Mouse (Mus musculus): ENCODE results near the gene Ankle1. TPM values are rescaled to one million over a fixed set of nuclear protein-coding genes. Genes with fewer than 3 reads are reported as not detected.

Ankle1 gene
- polyA plus RNA-seq, 1 experiment from 2014 or later: 30.6 TPM

DNA sequence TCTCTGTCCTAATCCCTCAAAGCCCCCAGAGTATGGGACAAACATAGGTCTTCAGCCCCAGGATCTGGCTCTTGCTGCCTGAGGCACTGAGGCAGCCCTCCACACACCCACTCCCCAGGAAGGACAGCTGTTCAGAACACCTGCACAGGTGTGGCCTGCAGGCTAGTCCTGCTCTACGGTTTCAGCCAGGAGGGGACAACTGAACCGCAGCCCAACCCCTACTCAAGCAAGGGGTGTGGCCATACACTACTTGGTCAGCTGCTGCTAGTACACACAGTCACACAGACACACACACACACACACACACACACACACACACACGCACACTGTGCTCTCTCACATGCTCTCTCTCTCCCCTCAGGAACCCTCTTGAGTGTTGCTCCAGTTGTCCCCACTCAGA, 21.9 kb upstream of the Ankle1 start:
- Histone ChIP-seq H3K4me1 (peaks cover 34% of the 10 kb centered on the region), H3K27ac (no peak overlapping the region), H3K4me3 (no peak overlapping the region), H3K4me2 (no peak overlapping the region), H3K27me3 (no peaks in the 10 kb centered on the region), H3K9me3 (no peaks in the 10 kb centered on the region), H3K36me3 (no peaks in the 10 kb centered on the region), H3K9ac (no peak overlapping the region)
- 41% methylated on average over 3 of the region's 3 CpGs for WGBS
- no peak for ATAC-seq (ENCODE audit: insufficient number of reproducible peaks, low FRiP score, low TSS enrichment, low read depth)

DNA sequence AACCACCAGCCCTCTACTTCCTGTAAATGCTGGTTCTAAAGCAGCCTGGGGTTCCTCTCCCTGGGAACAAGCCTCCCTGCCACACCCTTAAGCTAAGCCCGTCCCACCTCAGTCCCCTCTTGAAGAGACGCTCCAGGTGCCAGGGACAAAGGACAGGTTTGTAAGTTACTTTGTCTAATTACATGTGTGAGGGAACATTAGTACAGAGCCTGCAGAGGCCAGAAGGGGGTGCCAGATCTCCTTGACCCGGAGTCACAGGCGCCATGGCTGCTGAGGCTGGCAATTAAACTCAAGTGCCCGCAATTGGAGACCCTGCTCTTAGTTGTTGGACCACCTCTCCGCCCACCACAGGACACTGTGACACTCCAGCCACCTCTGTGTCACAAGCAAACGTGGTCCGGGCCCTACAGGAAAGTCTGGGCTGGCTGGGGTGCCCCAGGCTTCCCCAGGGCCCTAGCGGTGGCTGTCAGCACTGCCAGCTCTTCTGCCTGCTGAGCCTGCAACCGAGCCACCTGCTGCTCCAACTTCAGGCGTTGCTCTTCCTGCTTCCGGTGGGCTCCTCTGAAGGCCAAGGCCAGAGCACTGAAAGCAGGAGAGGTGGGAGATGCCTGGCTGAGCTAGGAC, 20.5 kb upstream of the Ankle1 start:
- Histone ChIP-seq H3K4me2 (no peak overlapping the region), H3K9me3 (no peaks in the 10 kb centered on the region), H3K9ac (no peak overlapping the region), H3K27me3 (no peaks in the 10 kb centered on the region), H3K36me3 (no peaks in the 10 kb centered on the region), H3K4me3 (no peak overlapping the region), H3K27ac (no peak overlapping the region), H3K4me1 (peaks cover 20% of the 10 kb centered on the region)
- 68% methylated on average over 12 of the region's 12 CpGs for WGBS
- ATAC-seq (ENCODE audit: insufficient number of reproducible peaks, low FRiP score, low TSS enrichment, low read depth): no peak

DNA sequence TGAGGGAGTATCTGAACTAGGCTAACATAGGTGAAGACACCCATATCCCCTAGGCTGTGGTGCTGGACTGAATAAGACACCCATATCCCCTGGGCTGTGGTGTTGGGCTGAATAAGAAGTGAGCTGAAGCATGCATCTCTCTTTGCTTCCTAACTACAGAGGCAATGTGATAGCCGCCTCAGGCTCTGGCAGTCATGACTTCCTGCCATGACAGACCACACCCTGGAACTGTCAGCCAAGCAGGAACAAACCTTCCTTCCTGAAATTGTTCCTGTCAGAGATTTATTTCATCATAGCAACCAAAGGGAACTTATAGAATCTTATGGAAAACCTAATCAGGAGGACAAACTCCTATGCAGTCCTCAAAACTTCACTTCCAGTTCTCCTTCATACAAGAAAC, 17.5 kb upstream of the Ankle1 start:
- no peak for ATAC-seq (ENCODE audit: insufficient number of reproducible peaks, low FRiP score, low TSS enrichment, low read depth)
- H3K4me3 ChIP-seq: no peak overlapping the region
- no peak overlapping the region for H3K9ac ChIP-seq
- H3K4me2 ChIP-seq: no peak overlapping the region
- peaks cover 1% of the 10 kb centered on the region; the same call in 1 of the 2 replicates for H3K4me1 ChIP-seq
- H3K27me3 ChIP-seq: no peaks in the 10 kb centered on the region
- H3K27ac ChIP-seq: no peak overlapping the region
- 71% methylated on average over 1 of the region's 1 CpGs for WGBS
- no peaks in the 10 kb centered on the region for H3K9me3 ChIP-seq
- H3K36me3 ChIP-seq: no peaks in the 10 kb centered on the region

DNA sequence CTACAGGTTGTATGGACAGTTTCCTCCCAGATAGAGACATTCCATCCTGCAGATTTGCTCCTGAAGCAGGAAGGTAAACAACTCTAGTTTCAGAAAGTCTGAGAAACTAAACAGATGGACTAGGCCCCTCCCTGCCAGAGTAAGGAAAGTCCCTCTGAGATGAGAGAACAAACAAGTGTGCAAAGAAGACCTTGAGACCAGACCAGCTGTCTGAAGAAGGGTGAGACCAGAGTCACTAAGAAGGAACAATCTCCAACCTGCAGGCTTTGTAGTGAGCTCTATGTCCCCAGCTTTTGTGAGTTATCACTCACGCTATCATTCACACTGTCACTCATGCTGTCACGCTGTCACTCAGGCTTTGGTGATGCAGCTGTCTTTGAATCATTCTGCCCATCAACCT, 14.1 kb upstream of the Ankle1 start:
- WGBS: 89% methylated on average over 2 of the region's 2 CpGs
- H3K4me2 ChIP-seq: no peak overlapping the region
- H3K9me3 ChIP-seq: no peaks in the 10 kb centered on the region
- no peaks in the 10 kb centered on the region for H3K4me1 ChIP-seq
- H3K9ac ChIP-seq: no peak overlapping the region
- H3K27me3 ChIP-seq: no peaks in the 10 kb centered on the region
- no peak overlapping the region for H3K27ac ChIP-seq
- no peak for ATAC-seq (ENCODE audit: insufficient number of reproducible peaks, low FRiP score, low TSS enrichment, low read depth)
- H3K4me3 ChIP-seq: no peak overlapping the region
- no peaks in the 10 kb centered on the region for H3K36me3 ChIP-seq

DNA sequence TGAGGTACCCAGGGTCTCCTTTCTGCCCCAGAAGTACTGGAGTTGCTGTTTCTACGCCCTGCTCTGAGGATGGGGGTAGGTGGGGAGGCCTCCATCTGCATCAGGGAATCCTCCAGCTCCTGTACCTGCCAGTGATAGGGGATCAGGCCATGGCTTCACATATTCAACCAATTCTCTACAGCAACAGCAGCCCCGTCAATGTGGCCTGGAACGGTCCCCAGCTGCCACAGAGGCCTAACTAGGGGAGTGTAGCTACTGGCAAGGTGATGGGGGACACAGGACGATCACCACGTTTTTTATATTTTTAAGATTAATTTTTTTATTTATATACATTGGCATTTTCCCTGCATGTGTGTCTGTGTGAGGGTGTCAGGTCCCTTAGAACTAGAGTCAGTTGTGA, 13.4 kb upstream of the Ankle1 start:
- 68% methylated on average over 5 of the region's 5 CpGs for WGBS
- H3K4me3 ChIP-seq: no peak overlapping the region
- no peak for ATAC-seq (ENCODE audit: insufficient number of reproducible peaks, low FRiP score, low TSS enrichment, low read depth)

DNA sequence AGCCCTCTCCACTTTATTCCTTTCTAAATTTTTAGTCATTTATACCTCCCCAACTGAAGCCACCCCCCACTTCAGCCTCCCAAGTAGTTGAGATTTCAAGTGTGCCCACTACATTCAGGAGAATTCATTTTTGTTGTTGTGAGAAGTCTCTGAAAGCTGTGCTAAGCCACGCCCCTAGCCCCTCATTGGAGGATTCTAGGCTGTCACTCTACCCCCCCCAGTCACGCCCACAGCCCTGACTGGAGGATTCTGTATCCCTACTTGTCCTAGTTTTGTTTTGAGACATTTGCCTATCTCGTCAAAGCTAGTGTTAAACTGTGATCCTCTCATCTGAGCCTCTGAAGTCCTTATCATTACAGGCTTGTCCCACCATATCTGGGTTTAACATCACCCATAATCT, 12.9 kb upstream of the Ankle1 start:
- 9% methylated on average over 3 of the region's 3 CpGs for WGBS
- Histone ChIP-seq H3K4me3 (no peak overlapping the region), H3K27ac (no peak overlapping the region), H3K4me2 (no peak overlapping the region), H3K9ac (no peak overlapping the region), H3K36me3 (no peaks in the 10 kb centered on the region), H3K4me1 (peaks cover 8% of the 10 kb centered on the region), H3K27me3 (no peaks in the 10 kb centered on the region), H3K9me3 (no peaks in the 10 kb centered on the region)
- no peak for ATAC-seq (ENCODE audit: insufficient number of reproducible peaks, low FRiP score, low TSS enrichment, low read depth)

More for the DNA sequence above, 13.4 kb upstream of the Ankle1 start:
- Histone ChIP-seq H3K36me3 (no peaks in the 10 kb centered on the region), H3K9me3 (no peaks in the 10 kb centered on the region), H3K4me1 (peaks cover 3% of the 10 kb centered on the region), H3K27ac (no peak overlapping the region), H3K9ac (no peak overlapping the region), H3K27me3 (no peaks in the 10 kb centered on the region), H3K4me2 (no peak overlapping the region)

DNA sequence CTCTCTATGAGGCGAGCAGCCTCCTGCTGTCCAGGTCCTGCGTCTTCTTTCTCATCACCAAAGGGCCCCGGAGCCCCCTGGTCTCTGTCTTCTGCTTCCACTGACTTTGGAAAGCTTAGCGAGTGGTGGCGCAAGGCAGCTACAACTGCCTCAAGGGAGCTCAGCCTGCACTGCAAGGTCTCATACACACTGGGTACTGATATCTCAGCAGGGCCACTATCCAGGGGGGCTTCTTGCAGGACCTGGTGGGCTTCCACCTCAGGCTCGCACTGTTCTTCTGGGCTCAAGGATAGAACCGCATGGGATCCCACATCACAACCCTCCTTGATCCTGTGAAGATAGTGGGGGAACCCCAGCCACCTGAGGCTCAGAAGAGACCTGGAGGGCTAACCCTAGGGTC, 11.3 kb upstream of the Ankle1 start:
- no peak overlapping the region for H3K4me2 ChIP-seq
- H3K4me1 ChIP-seq: peaks cover 9% of the 10 kb centered on the region
- H3K4me3 ChIP-seq: no peak overlapping the region; the same call in 1 of the 2 replicates
- no peak overlapping the region for H3K27ac ChIP-seq
- H3K27me3 ChIP-seq: no peaks in the 10 kb centered on the region
- no peak overlapping the region for H3K9ac ChIP-seq
- WGBS: 81% methylated on average over 7 of the region's 7 CpGs
- ATAC-seq (ENCODE audit: insufficient number of reproducible peaks, low FRiP score, low TSS enrichment, low read depth): no peak
- no peaks in the 10 kb centered on the region for H3K9me3 ChIP-seq
- peaks cover 11% of the 10 kb centered on the region for H3K36me3 ChIP-seq

DNA sequence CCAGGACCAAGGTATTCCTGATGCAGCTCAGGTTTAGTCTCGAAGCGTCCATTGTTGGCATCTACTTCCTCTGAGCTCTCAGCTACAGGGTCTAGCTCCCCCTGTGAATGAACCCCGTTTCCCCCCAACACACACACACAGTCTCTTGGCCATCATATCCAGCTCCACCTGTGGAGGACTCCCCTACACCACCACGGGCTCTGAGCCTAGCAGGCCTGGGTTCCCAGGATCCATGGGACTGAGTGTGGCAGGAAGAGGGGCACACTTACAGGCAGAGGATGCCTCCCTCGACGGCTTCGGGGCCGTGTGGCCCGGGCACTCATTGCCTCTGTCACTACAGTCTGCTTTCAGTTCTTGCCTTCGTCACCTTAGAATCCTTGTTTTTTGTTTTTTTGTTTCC, 10.7 kb upstream of the Ankle1 start:
- Histone ChIP-seq H3K27me3 (no peaks in the 10 kb centered on the region), H3K4me2 (no peak overlapping the region), H3K4me3 (no peak overlapping the region), H3K36me3 (peaks cover 16% of the 10 kb centered on the region), H3K27ac (no peak overlapping the region), H3K4me1 (peaks cover 9% of the 10 kb centered on the region), H3K9me3 (no peaks in the 10 kb centered on the region), H3K9ac (no peak overlapping the region)
- 77% methylated on average over 10 of the region's 10 CpGs for WGBS
- no peak for ATAC-seq (ENCODE audit: insufficient number of reproducible peaks, low FRiP score, low TSS enrichment, low read depth)

DNA sequence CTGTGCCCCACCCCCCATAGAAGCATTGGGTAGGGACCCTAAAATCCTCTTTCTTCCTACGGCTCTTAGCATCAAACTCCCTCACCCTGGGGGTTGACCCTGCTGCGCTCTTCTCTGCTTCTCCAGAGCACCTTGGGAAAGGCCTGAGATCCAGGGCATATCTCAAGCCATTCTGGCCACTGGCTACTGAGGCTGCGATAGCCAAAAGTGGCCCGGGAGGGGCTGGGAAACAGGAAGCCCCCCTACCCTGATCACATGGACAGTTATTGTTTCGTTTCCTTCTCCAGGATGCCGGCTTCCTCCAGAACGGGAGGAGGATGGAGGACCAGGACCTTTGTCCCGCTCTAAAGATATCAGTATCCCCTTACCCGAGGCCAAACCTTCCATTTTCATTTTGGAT, 10.2 kb upstream of the Ankle1 start, which contains the start of gene Ushbp1:
Ushbp1 (minus strand) TSS at position 174 of the 400 bp plus-strand sequence.
- no peaks in the 10 kb centered on the region for H3K9me3 ChIP-seq
- H3K27me3 ChIP-seq: no peaks in the 10 kb centered on the region

DNA sequence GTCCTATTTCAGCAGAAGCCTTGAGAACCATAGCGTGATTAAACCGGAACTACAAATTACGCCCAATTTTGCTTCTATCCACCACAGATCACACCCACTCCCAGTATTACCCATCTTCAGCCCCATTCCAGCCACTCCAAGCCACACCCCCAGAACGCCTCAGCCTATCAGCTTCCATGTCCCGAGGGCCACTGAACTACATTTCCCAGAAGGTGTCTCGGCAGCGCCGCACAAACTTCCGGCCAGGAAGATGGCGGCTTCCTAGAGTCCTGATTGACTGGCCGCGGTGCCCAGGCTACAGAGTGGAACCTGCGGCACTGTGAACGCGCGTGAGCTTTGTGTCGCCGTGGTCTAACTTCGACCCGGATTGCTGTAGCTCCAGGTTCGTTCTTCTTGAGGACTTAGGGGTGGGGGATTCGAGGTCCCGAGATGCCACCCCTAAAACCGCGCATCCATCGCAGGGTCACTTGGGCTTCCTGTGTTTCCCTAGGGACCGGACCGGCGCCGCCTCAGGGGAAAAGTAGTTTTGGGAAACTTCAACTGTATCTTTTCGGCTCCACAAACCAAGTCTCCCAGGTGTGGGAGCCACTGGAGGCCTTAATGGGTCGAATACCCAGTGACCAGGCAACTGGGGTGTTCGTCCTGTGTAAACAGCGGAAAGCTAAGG, 9.0 kb upstream of the Ankle1 start, which contains the start of gene Babam1:
Babam1 (plus strand) TSS at position 223 of the 667 bp plus-strand sequence.
- Histone ChIP-seq H3K9me3 (no peaks in the 10 kb centered on the region), H3K4me2 (peak within 1 kb of the TSS; percentile 77), H3K4me1 (peaks cover 9% of the 10 kb centered on the region), H3K4me3 (peak within 1 kb of the TSS; percentile 60), H3K27ac (peak within 1 kb of the TSS; percentile 71), H3K9ac (peak within 1 kb of the TSS; percentile 60), H3K27me3 (no peaks in the 10 kb centered on the region), H3K36me3 (peaks cover 24% of the 10 kb centered on the region)
- WGBS: under 1% methylated on average over 34 of the region's 34 CpGs
- peak; percentile 90 for ATAC-seq (ENCODE audit: insufficient number of reproducible peaks, low FRiP score, low TSS enrichment, low read depth)

More for the DNA sequence above, 10.2 kb upstream of the Ankle1 start, which contains the start of gene Ushbp1:
- H3K4me3 ChIP-seq: peak within 1 kb of the TSS; percentile 60
- no peak within 1 kb of the TSS for H3K9ac ChIP-seq
- peaks cover 19% of the 10 kb centered on the region for H3K36me3 ChIP-seq
- 84% methylated on average over 9 of the region's 9 CpGs for WGBS
- ATAC-seq (ENCODE audit: insufficient number of reproducible peaks, low FRiP score, low TSS enrichment, low read depth): no peak
- H3K27ac ChIP-seq: peak within 1 kb of the TSS; percentile 71
- H3K4me2 ChIP-seq: peak within 1 kb of the TSS; percentile 77
- peaks cover 9% of the 10 kb centered on the region for H3K4me1 ChIP-seq

DNA sequence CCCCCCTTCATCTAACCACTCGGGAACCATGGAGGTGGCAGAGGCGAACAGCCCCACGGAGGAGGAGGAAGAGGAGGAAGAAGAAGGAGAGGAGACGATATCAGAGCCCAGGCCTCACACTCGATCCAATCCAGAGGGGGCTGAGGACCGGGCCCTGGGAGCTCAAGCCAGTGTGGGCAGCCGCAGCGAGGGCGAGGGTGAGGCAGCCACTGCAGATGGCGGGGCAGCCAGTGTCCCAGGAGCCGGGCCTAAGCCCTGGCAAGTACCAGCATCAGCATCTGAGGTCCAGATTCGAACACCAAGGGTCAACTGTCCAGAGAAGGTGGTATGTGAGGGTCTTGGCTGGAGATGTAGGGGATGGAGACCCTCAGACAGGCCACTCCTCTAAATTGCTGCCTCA, 8.1 kb upstream of the Ankle1 start:
- peak overlapping the region; percentile 60 for H3K9ac ChIP-seq

DNA sequence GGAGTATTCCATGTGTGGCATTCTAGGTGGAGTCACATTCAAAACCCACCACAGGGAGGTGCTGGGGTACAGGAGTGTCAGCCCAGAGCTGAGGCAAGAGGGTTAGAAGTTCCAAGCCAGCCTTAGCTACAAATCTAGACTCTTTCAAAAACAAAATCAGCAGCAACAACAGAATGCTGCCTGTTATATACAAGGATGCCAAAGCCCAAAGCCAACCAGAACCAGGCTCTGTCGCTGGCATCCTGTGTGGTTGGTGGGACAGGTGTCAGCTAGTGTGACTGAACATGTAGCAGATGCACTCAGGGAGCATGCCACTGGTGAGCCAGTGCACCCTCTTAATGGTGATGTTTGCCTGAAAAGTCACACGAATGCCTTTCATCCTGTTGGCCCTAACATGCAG, 5.0 kb upstream of the Ankle1 start:
- no peak for ATAC-seq (ENCODE audit: insufficient number of reproducible peaks, low FRiP score, low TSS enrichment, low read depth)
- WGBS: 79% methylated on average over 2 of the region's 2 CpGs
- H3K4me3 ChIP-seq: no peak overlapping the region
- no peak overlapping the region for H3K4me2 ChIP-seq
- H3K27me3 ChIP-seq: no peaks in the 10 kb centered on the region
- H3K36me3 ChIP-seq: peaks cover 24% of the 10 kb centered on the region
- peaks cover 14% of the 10 kb centered on the region for H3K4me1 ChIP-seq
- H3K27ac ChIP-seq: no peak overlapping the region
- no peaks in the 10 kb centered on the region for H3K9me3 ChIP-seq
- H3K9ac ChIP-seq: no peak overlapping the region

More for the DNA sequence above, 8.1 kb upstream of the Ankle1 start:
- H3K4me2 ChIP-seq: peak overlapping the region; percentile 77
- no peak for ATAC-seq (ENCODE audit: insufficient number of reproducible peaks, low FRiP score, low TSS enrichment, low read depth)
- no peak overlapping the region for H3K27ac ChIP-seq
- 87% methylated on average over 12 of the region's 12 CpGs for WGBS
- H3K9me3 ChIP-seq: no peaks in the 10 kb centered on the region
- H3K4me3 ChIP-seq: peak overlapping the region; percentile 60
- H3K36me3 ChIP-seq: peaks cover 24% of the 10 kb centered on the region
- H3K27me3 ChIP-seq: no peaks in the 10 kb centered on the region
- peaks cover 9% of the 10 kb centered on the region for H3K4me1 ChIP-seq
